Mouse (Mus musculus) erythroblast, adult 5-6 weeks (primary cell): ENCODE measurements around the gene Gnpat. TPM values are rescaled to one million over a fixed set of nuclear protein-coding genes. Genes with fewer than 3 reads are reported as not detected.

Experiments used
- ATAC-seq: replicated peaks from 2 replicates; pipeline ENCODE4 v1.8.0; 2016; ENCODE audit warnings: moderate number of reproducible peaks, mild to moderate bottlenecking, moderate TSS enrichment, inconsistent platforms; ENCODE audit not compliant: poor library complexity, low FRiP score, severe bottlenecking
- total RNA-seq, 2 experiments: library from RNA; stranded (forward) in 1 of 2; stranded (reverse) in 1 of 2; fragments of 150-400 nt in 1 of 2; fragments of 200-764, 138-1000 nt in 1 of 2; gene quantifications; 2 replicates each; pipeline versions ENCODE4 v1.2.3 to v1.2.4; 2015 to 2017; ENCODE audit warnings: low replicate concordance in 2 of 2

Gnpat gene
- total RNA-seq (2015; ENCODE audit: low replicate concordance) (29.7 and 35.0 TPM in 2 replicates), total RNA-seq (2017; ENCODE audit: low replicate concordance) (18.0 and 40.7 TPM in 2 replicates)

GRCm38 (mm10) chr8:124862321-124863162 lies at the start of gene Gnpat, which contains the start of gene 2810004N23Rik:
TSS of gene Gnpat (plus strand) at chr8:124863033.
TSS of gene 2810004N23Rik (minus strand) at chr8:124863120.
- peak; percentile 86 for ATAC-seq

- ATAC-seq: no peak
These were observed 49.5 kb upstream of the Gnpat start for GRCm38 (mm10) chr8:124813326-124813725.

- ATAC-seq: no peak
These were observed 47.0 kb upstream of the Gnpat start for GRCm38 (mm10) chr8:124815870-124816269.

GRCm38 (mm10) chr8:124816866-124817265 lies 46.0 kb upstream of the Gnpat start:
- ATAC-seq: no peak

- ATAC-seq: no peak
These were observed 45.5 kb upstream of the Gnpat start for GRCm38 (mm10) chr8:124817361-124817760.

- no peak for ATAC-seq
These were observed 43.2 kb upstream of the Gnpat start for GRCm38 (mm10) chr8:124819612-124820115.

- no peak for ATAC-seq
These were observed 42.7 kb upstream of the Gnpat start for GRCm38 (mm10) chr8:124820125-124820524.

GRCm38 (mm10) chr8:124823497-124823896 lies 39.3 kb upstream of the Gnpat start:
- ATAC-seq: no peak

- no peak for ATAC-seq
These were observed 36.2 kb upstream of the Gnpat start for GRCm38 (mm10) chr8:124826658-124827057.

GRCm38 (mm10) chr8:124827387-124827786 lies 35.4 kb upstream of the Gnpat start:
- ATAC-seq: peak; percentile 68

- ATAC-seq: no peak
These were observed 34.1 kb upstream of the Gnpat start for GRCm38 (mm10) chr8:124828561-124829240.

- no peak for ATAC-seq
These were observed 32.8 kb upstream of the Gnpat start for GRCm38 (mm10) chr8:124830050-124830449.

- ATAC-seq: no peak
These were observed 31.3 kb upstream of the Gnpat start for GRCm38 (mm10) chr8:124831531-124831930.

GRCm38 (mm10) chr8:124831941-124832340 lies 30.9 kb upstream of the Gnpat start:
- no peak for ATAC-seq

- no peak for ATAC-seq
These were observed 29.2 kb upstream of the Gnpat start for GRCm38 (mm10) chr8:124833430-124834205.

- ATAC-seq: no peak
These were observed 27.0 kb upstream of the Gnpat start for GRCm38 (mm10) chr8:124835848-124836247.

- ATAC-seq: no peak
These were observed 26.6 kb upstream of the Gnpat start for GRCm38 (mm10) chr8:124836273-124836672.

- no peak for ATAC-seq
These were observed 25.9 kb upstream of the Gnpat start for GRCm38 (mm10) chr8:124836907-124837306.

GRCm38 (mm10) chr8:124837956-124838355 lies 24.9 kb upstream of the Gnpat start:
- no peak for ATAC-seq

- ATAC-seq: no peak
These were observed 23.5 kb upstream of the Gnpat start for GRCm38 (mm10) chr8:124839371-124839770.
